Mouse (Mus musculus) limb, embryonic 15.5 days (tissue): ENCODE data around the gene Med31. TPM values are rescaled to one million over a fixed set of nuclear protein-coding genes. Genes with fewer than 3 reads are reported as not detected.

Source experiments
- ATAC-seq: fragments of 200-750 bp; cut with Nextera tagmentation; 2 replicates; pipeline ENCODE4 v1.8.0; 2017; ENCODE audit warnings: low read depth, moderate TSS enrichment; ENCODE audit not compliant: insufficient number of reproducible peaks, low FRiP score, low TSS enrichment
- H3K27ac ChIP-seq: fragments of 300-500 bp; sonication (generic); 2 replicates; pipeline ENCODE4 v1.5.1; 2015; ENCODE audit warnings: moderate library complexity, mild to moderate bottlenecking, inconsistent platforms
- H3K27me3 ChIP-seq: fragments of 300-500 bp; sonication (generic); 2 replicates; pipeline ENCODE4 v1.6.1; 2015; ENCODE audit warnings: inconsistent platforms
- H3K36me3 ChIP-seq: fragments of 300-500 bp; sonication (generic); 2 replicates; pipeline ENCODE4 v1.6.1; 2015; ENCODE audit warnings: inconsistent platforms
- H3K4me1 ChIP-seq: fragments of 300-500 bp; sonication (generic); 2 replicates; pipeline ENCODE4 v1.6.1; 2015; ENCODE audit warnings: inconsistent platforms
- H3K4me2 ChIP-seq: fragments of 300-500 bp; sonication (generic); 2 replicates; pipeline ENCODE4 v1.6.1; 2015; ENCODE audit warnings: mild to moderate bottlenecking, inconsistent platforms
- H3K4me3 ChIP-seq: fragments of 300-500 bp; sonication (generic); 2 replicates; pipeline ENCODE4 v1.5.1; 2015; ENCODE audit warnings: mild to moderate bottlenecking, inconsistent platforms
- H3K9ac ChIP-seq: fragments of 300-500 bp; sonication (generic); 2 replicates; pipeline ENCODE4 v1.6.1; 2015; ENCODE audit warnings: inconsistent platforms
- H3K9me3 ChIP-seq: fragments of 300-500 bp; sonication (generic); 2 replicates; pipeline ENCODE4 v1.6.1; 2016; ENCODE audit warnings: inconsistent platforms
- WGBS: fragments of 180-500 bp; shearing (Covaris S2); methylation state at CpG from one replicate; pipeline ENCODE4 v1.1.7; 2015; 5-methylcytosine and 5-hydroxymethylcytosine counted together
- polyA plus RNA-seq: library from polyadenylated mRNA; unstranded; fragments of >200 nt; fragmentation: Nextera tagmentation; extraction: Ambion mirVana; gene quantifications from 2 replicates; pipeline ENCODE4 v1.2.1, GENCODE M21; 2015

Gene Med31
- polyA plus RNA-seq, result 36.6 and 40.0 TPM in 2 replicates

- Histone ChIP-seq H3K4me3 (peak within 1 kb of the TSS; percentile 70), H3K4me1 (peaks cover 13% of the 10 kb centered on the region), H3K27ac (peak within 1 kb of the TSS; percentile 76), H3K27me3 (no peaks in the 10 kb centered on the region), H3K9ac (peak within 1 kb of the TSS; percentile 63), H3K4me2 (peak within 1 kb of the TSS; percentile 93), H3K36me3 (peaks cover 20% of the 10 kb centered on the region), H3K9me3 (no peaks in the 10 kb centered on the region)
- ATAC-seq, result peak; percentile 84
- 1% methylated on average over 29 of the region's 29 CpGs for WGBS
These were observed at the start of gene Med31 for GRCm38 (mm10) chr11:72215410-72215797. Gene Med31 (minus strand): TSS chr11:72215592.

GRCm38 (mm10) chr11:72256441-72256840, 41.0 kb upstream of the Med31 start:
- 81% methylated on average over 2 of the region's 2 CpGs for WGBS
- no peak overlapping the region for H3K4me2 ChIP-seq
- H3K4me3 ChIP-seq, result no peak overlapping the region
- no peaks in the 10 kb centered on the region for H3K4me1 ChIP-seq
- no peak for ATAC-seq
- H3K27ac ChIP-seq, result no peak overlapping the region
- no peaks in the 10 kb centered on the region for H3K36me3 ChIP-seq
- H3K9ac ChIP-seq, result no peak overlapping the region
- H3K27me3 ChIP-seq, result no peaks in the 10 kb centered on the region
- no peaks in the 10 kb centered on the region for H3K9me3 ChIP-seq

DNA sequence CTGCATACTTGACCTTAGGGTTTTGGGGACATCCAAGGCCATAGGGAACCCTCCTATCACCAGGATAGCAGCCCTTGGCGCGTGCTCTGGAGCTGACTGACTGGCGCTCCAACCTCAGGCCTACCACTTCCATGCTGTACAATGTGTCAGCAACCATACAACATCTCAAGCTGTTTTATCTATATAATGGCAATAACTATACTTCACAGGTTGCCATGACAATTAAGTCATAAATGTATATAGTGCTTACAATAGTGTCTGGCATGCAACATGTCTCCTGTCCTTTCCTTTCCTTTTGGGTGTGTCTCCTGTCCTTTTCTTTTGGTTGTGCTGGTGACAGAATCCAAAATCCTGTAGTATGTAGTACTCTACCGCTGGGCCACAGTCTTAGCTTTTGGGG, 40.2 kb upstream of the Med31 start:
- no peaks in the 10 kb centered on the region for H3K4me1 ChIP-seq
- 92% methylated on average over 4 of the region's 4 CpGs for WGBS
- H3K27me3 ChIP-seq, result no peaks in the 10 kb centered on the region
- no peaks in the 10 kb centered on the region for H3K9me3 ChIP-seq
- no peak overlapping the region for H3K27ac ChIP-seq
- H3K4me2 ChIP-seq, result no peak overlapping the region
- ATAC-seq, result no peak
- H3K9ac ChIP-seq, result no peak overlapping the region
- H3K36me3 ChIP-seq, result no peaks in the 10 kb centered on the region
- H3K4me3 ChIP-seq, result no peak overlapping the region

GRCm38 (mm10) chr11:72245196-72245753, 29.9 kb upstream of the Med31 start:
- H3K27me3 ChIP-seq, result peaks cover 4% of the 10 kb centered on the region; the same call in 1 of the 2 replicates
- H3K4me2 ChIP-seq, result no peak overlapping the region
- 55% methylated on average over 8 of the region's 8 CpGs for WGBS
- no peak for ATAC-seq
- H3K4me1 ChIP-seq, result no peaks in the 10 kb centered on the region
- H3K9me3 ChIP-seq, result no peaks in the 10 kb centered on the region
- no peak overlapping the region for H3K9ac ChIP-seq
- no peak overlapping the region for H3K4me3 ChIP-seq
- no peaks in the 10 kb centered on the region for H3K36me3 ChIP-seq
- no peak overlapping the region for H3K27ac ChIP-seq

DNA sequence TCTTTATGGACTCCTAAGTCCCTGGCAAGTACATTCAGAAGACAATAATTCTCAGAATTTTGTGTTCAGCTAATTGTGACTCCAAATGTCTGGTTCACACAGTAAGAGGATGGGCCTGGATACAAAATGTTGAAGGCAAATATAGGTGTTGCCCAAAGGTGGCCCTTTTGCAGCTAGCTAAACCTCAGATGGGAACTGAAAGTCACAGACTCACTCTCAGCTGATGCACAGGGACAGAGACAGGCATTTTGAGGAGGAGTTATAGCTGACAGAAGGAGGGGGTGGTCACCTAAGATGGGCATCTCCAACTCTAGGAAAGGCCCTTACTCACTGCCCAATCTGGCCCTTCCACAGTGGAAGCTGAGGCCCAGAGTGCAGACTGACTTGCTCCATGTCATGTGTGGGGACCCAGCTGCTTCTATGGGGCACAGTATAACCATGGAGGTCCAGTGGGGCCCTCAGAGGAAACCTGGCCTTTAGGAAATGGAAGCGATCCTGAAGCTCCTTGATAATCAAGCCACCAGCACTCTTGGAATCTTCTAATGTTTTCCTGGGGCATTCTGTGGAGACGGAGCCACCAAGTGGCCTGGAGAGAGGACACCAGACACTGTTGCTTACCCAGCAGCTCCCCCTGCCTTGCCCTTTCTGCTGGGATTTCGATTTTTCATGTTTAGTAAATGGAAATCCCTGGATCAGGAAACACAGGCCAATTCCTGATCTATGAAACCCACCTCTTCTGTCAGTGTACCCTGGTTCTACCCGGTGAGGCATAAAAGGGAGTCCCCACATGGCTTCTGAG, 24.9 kb upstream of the Med31 start:
- Histone ChIP-seq H3K4me1 (no peaks in the 10 kb centered on the region), H3K9ac (no peak overlapping the region), H3K4me2 (no peak overlapping the region), H3K9me3 (no peaks in the 10 kb centered on the region), H3K27me3 (no peaks in the 10 kb centered on the region), H3K4me3 (no peak overlapping the region), H3K27ac (no peak overlapping the region), H3K36me3 (no peaks in the 10 kb centered on the region)
- 67% methylated on average over 4 of the region's 4 CpGs for WGBS
- ATAC-seq, result no peak

DNA sequence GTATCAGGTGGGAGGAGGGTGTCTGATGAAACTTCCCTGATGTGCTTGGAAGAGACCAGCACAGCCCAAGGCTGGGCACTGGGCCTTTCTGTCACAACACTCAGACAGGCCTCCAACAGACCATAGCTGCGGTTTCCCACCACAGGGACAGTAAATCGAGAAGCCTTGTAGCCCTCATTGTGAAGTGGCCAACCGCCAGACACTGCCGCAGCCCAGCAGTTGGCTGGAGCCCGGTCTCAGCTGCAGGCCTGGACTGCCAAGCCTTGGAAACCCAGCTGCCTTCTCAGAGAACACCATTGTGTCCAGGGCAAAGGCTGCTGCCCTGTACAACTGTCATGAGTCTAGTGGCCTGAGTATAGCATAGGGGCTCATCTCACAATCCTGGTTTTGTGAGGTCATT, 18.6 kb upstream of the Med31 start:
- Histone ChIP-seq H3K9me3 (no peaks in the 10 kb centered on the region), H3K9ac (no peak overlapping the region), H3K27me3 (no peaks in the 10 kb centered on the region), H3K4me2 (no peak overlapping the region), H3K4me3 (no peak overlapping the region), H3K36me3 (no peaks in the 10 kb centered on the region), H3K27ac (no peak overlapping the region), H3K4me1 (no peaks in the 10 kb centered on the region)
- no peak for ATAC-seq
- whole genome bisulfite sequencing, result 56% methylated on average over 5 of the region's 5 CpGs

DNA sequence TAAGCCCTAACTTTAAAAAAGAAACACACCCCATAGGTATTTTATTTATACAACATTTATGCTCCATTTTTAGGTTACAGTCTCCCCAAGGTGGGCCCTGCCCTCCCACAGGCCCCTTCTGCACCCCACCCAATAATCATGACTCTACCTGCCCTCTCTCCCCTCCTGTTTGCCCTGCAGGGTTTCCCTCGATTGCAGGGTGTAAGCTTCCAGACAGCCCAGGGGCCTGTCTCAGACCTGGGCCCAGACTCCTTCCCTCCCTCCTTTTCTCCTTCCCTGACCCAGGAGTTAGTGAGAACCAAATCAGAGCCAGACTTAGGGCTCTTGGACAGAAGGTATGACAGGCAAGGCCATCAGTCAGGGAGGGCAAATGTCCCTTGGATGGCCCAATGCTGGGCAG, 17.6 kb upstream of the Med31 start:
- WGBS, result 57% methylated on average over 1 of the region's 1 CpGs
- no peaks in the 10 kb centered on the region for H3K36me3 ChIP-seq

DNA sequence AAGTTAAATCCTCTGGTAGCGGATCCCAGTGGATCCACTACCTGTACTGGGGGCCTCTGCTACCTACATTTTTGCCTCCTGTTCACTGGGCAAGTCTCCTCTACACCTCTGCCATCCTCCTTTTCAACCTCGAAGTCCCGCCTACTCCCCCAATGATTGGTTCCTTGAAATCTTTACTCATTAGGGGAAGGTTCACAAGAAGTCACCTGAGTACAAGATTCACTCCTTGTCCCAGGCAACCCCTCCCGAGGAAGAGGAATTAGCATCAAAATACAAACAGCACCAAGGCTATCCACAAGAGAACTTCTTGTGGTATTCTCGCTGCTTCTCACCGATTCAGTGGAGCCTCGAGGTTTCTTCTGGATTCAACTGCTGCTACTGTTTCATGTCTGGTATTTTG, 16.7 kb upstream of the Med31 start:
- ATAC-seq, result no peak
- H3K27ac ChIP-seq, result no peak overlapping the region
- H3K9me3 ChIP-seq, result no peaks in the 10 kb centered on the region
- H3K9ac ChIP-seq, result no peak overlapping the region
- 87% methylated on average over 7 of the region's 7 CpGs for WGBS
- no peaks in the 10 kb centered on the region for H3K4me1 ChIP-seq
- no peaks in the 10 kb centered on the region for H3K27me3 ChIP-seq
- H3K36me3 ChIP-seq, result no peaks in the 10 kb centered on the region
- no peak overlapping the region for H3K4me2 ChIP-seq
- H3K4me3 ChIP-seq, result no peak overlapping the region

More for the DNA sequence above, 17.6 kb upstream of the Med31 start:
- no peak for ATAC-seq
- Histone ChIP-seq H3K27me3 (no peaks in the 10 kb centered on the region), H3K4me3 (no peak overlapping the region), H3K4me1 (no peaks in the 10 kb centered on the region), H3K9ac (no peak overlapping the region), H3K4me2 (no peak overlapping the region), H3K27ac (no peak overlapping the region), H3K9me3 (no peaks in the 10 kb centered on the region)

- 80% methylated on average over 4 of the region's 4 CpGs for WGBS
- no peak overlapping the region for H3K4me3 ChIP-seq
- ATAC-seq, result no peak
- H3K4me2 ChIP-seq, result no peak overlapping the region
- no peaks in the 10 kb centered on the region for H3K27me3 ChIP-seq
- no peak overlapping the region for H3K9ac ChIP-seq
- no peaks in the 10 kb centered on the region for H3K4me1 ChIP-seq
- H3K27ac ChIP-seq, result no peak overlapping the region
- no peaks in the 10 kb centered on the region for H3K9me3 ChIP-seq
- H3K36me3 ChIP-seq, result no peaks in the 10 kb centered on the region
These were observed 13.1 kb upstream of the Med31 start for GRCm38 (mm10) chr11:72228513-72228912.

DNA sequence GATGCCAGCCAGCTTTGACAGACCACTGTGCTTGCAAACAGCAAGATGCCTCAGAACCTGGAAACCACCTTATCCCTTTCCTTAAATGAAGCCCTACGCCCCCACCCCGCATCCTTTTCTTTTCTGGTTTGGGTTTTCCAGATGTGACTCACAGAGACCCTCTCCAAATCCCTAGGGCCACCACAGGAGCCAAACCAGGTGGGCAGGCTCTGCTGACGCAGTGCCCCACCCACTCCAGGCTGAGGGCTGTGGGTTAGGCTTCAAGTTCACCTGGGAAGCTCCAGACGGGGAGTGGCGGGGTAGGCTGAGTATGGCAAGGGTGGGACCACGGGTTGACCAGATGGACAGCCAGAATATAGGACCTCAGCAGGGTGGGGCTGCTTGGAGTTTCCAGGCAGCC, 11.5 kb upstream of the Med31 start:
- no peak for ATAC-seq

DNA sequence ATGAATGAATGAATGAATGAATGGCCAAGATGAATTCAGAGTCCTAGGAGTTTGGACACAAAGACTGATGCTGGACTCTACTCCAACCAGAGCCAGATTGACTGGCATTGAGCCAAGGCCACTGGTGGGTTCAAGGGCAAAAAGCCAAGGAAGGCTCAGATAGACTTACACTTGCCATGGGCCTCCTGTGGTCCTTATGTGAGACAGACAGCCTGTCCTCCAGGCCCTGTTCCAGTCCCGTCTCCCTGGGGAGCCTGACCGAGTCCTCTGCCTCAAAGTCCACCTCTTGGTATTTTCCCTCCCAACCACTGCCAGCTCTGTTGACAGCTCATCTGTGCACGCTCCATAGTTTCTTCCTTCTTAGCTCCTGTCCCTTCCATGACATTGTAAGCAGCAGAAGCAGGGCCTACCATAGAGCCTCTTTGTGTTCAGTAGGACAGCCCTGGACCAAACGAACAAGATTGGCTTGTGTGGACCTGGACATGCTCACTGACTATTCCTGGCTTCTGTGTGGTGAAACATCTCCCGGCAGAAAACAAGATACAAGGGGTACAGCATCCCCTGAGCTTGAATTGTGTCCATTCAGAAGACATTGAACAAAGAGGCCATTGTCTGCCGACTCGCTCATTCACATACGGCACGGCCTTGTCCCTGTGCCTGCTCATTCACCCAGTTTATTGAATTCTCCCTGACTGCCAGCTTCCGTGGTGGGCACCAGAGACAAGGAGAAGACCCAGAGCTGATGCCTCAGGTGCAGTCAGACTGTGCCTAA, 10.8 kb upstream of the Med31 start:
- Histone ChIP-seq H3K27me3 (no peaks in the 10 kb centered on the region), H3K4me3 (no peak overlapping the region), H3K36me3 (no peaks in the 10 kb centered on the region), H3K9ac (no peak overlapping the region), H3K4me2 (no peak overlapping the region), H3K27ac (no peak overlapping the region), H3K9me3 (no peaks in the 10 kb centered on the region), H3K4me1 (no peaks in the 10 kb centered on the region)
- 71% methylated on average over 10 of the region's 10 CpGs for WGBS
- ATAC-seq, result no peak

More for the DNA sequence above, 11.5 kb upstream of the Med31 start:
- H3K36me3 ChIP-seq, result no peaks in the 10 kb centered on the region
- H3K27me3 ChIP-seq, result no peaks in the 10 kb centered on the region
- no peak overlapping the region for H3K9ac ChIP-seq
- no peaks in the 10 kb centered on the region for H3K9me3 ChIP-seq
- no peak overlapping the region for H3K4me3 ChIP-seq
- H3K27ac ChIP-seq, result no peak overlapping the region
- 80% methylated on average over 6 of the region's 6 CpGs for WGBS
- H3K4me1 ChIP-seq, result no peaks in the 10 kb centered on the region
- no peak overlapping the region for H3K4me2 ChIP-seq

DNA sequence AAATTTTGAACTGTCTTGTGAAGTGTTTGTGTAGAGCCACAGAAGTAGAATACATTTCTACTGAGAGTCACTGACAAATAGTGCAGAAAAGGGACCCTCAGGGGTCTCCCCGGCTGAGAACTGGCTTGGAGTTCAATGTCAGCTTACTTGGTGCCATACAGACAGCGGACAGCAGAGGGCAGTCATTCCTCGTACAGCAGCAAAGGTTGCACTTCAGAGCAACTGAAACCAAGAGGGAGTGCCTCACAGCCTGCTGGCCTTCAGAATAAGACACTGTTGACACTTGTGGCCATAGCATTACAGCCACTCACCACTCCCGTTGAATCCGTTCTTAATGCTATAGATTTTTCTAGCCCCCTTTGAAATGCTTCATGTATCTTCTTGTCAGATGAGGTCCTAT, 9.5 kb upstream of the Med31 start:
- Histone ChIP-seq H3K4me2 (no peak overlapping the region), H3K27ac (no peak overlapping the region), H3K27me3 (no peaks in the 10 kb centered on the region), H3K4me3 (no peak overlapping the region), H3K36me3 (no peaks in the 10 kb centered on the region), H3K9ac (no peak overlapping the region), H3K9me3 (no peaks in the 10 kb centered on the region), H3K4me1 (no peaks in the 10 kb centered on the region)
- no peak for ATAC-seq
- 12% methylated on average over 5 of the region's 5 CpGs for WGBS
